Mouse (Mus musculus): ENCODE results near the gene Naa38. TPM values are rescaled to one million over a fixed set of nuclear protein-coding genes. Genes with fewer than 3 reads are reported as not detected.

Naa38 gene
- polyA plus RNA-seq, 1 experiment from 2014 or later = 179 TPM

GRCm38 (mm10) chr11:69367616-69368355 is 27.5 kb upstream of the Naa38 start:
- WGBS = 1% methylated on average over 22 of the region's 22 CpGs
- H3K9ac ChIP-seq = peak overlapping the region; percentile 99
- ATAC-seq (ENCODE audit: insufficient read depth, low FRiP score, low read depth) = no peak
- peak overlapping the region; percentile 85 for H3K4me3 ChIP-seq (replicated peaks)
- no peaks in the 10 kb centered on the region for H3K9me3 ChIP-seq
- H3K36me3 ChIP-seq = peaks cover 8% of the 10 kb centered on the region; the same call in 1 of the 2 replicates
- peak overlapping the region; percentile 99 for H3K27ac ChIP-seq
- no peaks in the 10 kb centered on the region for H3K27me3 ChIP-seq (replicated peaks)
- H3K4me2 ChIP-seq = peak overlapping the region; percentile 91
- H3K4me1 ChIP-seq = peaks cover 47% of the 10 kb centered on the region

GRCm38 (mm10) chr11:69368356-69369214 is 26.7 kb upstream of the Naa38 start:
- Histone ChIP-seq H3K4me1 (peaks cover 50% of the 10 kb centered on the region), H3K27me3 (replicated peaks) (no peaks in the 10 kb centered on the region), H3K4me2 (peak overlapping the region; percentile 91), H3K9ac (peak overlapping the region; percentile 99), H3K36me3 (peaks cover 5% of the 10 kb centered on the region; the same call in 1 of the 2 replicates), H3K4me3 (replicated peaks) (peak overlapping the region; percentile 85), H3K27ac (peak overlapping the region; percentile 99), H3K9me3 (no peaks in the 10 kb centered on the region)
- under 1% methylated on average over 70 of the region's 106 CpGs for WGBS
- 0 out of 2 replicates have a peak, but pooled peaks have one; percentile 0 for ATAC-seq (ENCODE audit: insufficient read depth, low FRiP score, low read depth)

DNA sequence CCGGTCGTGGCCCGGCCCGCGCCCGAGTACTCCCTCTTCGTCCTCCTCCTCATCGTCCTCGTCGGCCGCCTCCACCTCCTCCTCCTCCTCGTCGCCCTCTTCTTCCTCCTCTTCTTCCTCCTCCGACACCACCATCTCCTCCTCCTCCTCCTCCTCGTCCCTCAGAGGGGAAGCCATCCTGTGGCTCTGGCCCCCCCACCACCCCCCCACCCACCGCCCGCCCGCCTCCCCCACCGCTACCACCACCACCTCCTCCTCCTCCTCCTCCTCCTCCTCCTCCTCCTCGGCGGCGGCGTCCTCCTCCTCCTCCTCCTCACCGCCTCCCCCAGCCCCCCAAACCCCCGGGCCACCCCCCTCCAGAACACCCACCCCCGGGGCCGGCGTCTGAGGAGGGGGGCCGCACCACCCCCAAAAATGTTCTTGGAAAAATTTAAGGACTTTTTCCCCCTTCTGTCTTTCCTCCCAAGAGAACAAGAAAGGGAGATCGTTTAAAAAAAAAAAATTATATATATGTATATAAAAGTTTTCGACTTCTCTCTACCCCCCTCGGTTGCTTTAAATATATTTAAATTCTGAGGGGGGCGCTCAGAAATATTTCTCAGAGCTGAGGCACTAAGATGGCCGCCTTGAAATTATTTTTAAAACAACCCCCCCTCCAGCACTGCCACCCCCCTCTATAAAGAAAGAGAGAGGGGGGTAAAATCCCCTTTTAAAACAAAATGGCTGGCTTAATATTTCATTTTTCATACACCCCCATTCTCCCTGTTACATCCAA is 25.9 kb upstream of the Naa38 start, which contains the start of gene Chd3:
TSS of gene Chd3 (minus strand) at position 192 of the 775 bp plus-strand sequence.
- H3K4me3 ChIP-seq (replicated peaks) = peak within 1 kb of the TSS; percentile 85
- peak within 1 kb of the TSS; percentile 91 for H3K4me2 ChIP-seq
- H3K36me3 ChIP-seq = peaks cover 10% of the 10 kb centered on the region; the same call in 1 of the 2 replicates
- H3K27me3 ChIP-seq (replicated peaks) = no peaks in the 10 kb centered on the region
- WGBS = 1% methylated on average over 19 of the region's 34 CpGs
- no peaks in the 10 kb centered on the region for H3K9me3 ChIP-seq
- ATAC-seq (ENCODE audit: insufficient read depth, low FRiP score, low read depth) = no peak
- H3K27ac ChIP-seq = peak within 1 kb of the TSS; percentile 99
- H3K9ac ChIP-seq = peak within 1 kb of the TSS; percentile 99
- peaks cover 46% of the 10 kb centered on the region for H3K4me1 ChIP-seq

DNA sequence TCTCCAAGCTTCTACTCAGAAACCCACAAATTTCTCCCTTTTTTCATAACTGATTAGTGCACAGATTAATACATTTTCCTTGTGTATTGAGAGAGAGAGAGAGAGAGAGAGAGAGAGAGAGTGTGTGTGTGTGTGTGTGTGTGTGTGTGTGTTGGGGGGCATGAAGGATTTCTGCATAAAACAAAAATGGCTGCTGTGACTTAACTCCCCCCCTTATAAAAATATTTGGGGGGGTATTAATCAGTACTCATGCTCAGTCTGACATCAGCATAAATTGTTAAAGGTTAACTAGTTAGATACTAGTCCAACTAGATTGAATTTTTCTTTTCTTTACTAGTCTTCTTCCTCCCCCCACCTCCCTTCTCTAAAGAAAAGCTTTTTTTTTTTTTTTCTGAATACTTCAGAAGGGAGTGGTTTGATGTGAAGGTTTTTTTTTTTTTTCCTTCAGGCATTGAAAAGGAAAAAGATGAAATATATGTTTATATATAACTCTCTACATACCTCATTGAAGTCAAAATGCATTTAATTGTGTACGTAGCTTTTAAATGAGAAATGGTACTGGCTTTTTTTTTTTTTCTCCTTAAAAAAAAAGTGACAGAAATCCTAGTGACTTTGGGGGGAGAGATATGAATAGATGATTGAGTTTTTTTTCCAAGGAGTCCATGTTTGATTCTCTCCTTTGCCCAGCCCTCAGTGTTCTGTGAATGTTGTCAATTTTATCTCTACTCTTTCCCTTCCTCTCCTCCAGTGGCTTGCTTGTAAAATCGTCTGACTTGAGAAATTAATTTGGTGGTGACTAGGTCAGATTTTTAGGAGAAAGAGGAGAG is 25.1 kb upstream of the Naa38 start:
- Histone ChIP-seq H3K9me3 (no peaks in the 10 kb centered on the region), H3K36me3 (peaks cover 10% of the 10 kb centered on the region; the same call in 1 of the 2 replicates), H3K4me2 (peak overlapping the region; percentile 91), H3K27me3 (replicated peaks) (no peaks in the 10 kb centered on the region), H3K9ac (no peak overlapping the region), H3K4me1 (peaks cover 38% of the 10 kb centered on the region), H3K27ac (peak overlapping the region; percentile 99), H3K4me3 (replicated peaks) (peak overlapping the region; percentile 85)
- ATAC-seq (ENCODE audit: insufficient read depth, low FRiP score, low read depth) = no peak
- 15% methylated on average over 2 of the region's 2 CpGs for WGBS

- H3K4me1 ChIP-seq = peaks cover 32% of the 10 kb centered on the region
- no peak for ATAC-seq (ENCODE audit: insufficient read depth, low FRiP score, low read depth)
- no peak overlapping the region for H3K4me3 ChIP-seq (replicated peaks)
- peak overlapping the region; percentile 20 for H3K4me2 ChIP-seq
- WGBS = 15% methylated on average over 9 of the region's 9 CpGs
- H3K27me3 ChIP-seq (replicated peaks) = no peaks in the 10 kb centered on the region
- peak overlapping the region; percentile 86 for H3K27ac ChIP-seq
- no peaks in the 10 kb centered on the region for H3K9me3 ChIP-seq
- H3K36me3 ChIP-seq = peaks cover 10% of the 10 kb centered on the region; the same call in 1 of the 2 replicates
- no peak overlapping the region for H3K9ac ChIP-seq
Observed at GRCm38 (mm10) chr11:69370817-69371215, 24.5 kb upstream of the Naa38 start.

DNA sequence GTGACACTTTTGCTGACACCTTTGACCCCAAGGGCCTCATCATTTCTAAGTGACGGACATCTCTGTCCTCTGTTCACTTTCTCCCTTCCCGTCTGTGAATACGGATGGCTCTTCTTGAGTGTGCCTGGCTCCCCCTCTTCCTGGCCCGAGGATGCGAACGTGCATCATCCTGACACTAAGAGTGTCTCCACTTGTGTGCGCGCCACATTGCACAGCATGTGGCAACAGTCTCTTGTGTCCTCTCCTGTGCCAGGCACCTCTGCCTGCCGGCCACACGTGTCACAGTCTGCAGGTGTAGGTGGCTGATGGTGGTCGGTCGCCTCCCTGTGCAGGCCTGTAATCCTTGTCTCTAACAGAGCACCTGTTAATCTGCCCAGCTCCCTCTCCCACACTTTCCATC is 23.7 kb upstream of the Naa38 start:
- H3K27me3 ChIP-seq (replicated peaks) = no peaks in the 10 kb centered on the region
- ATAC-seq (ENCODE audit: insufficient read depth, low FRiP score, low read depth) = no peak
- 49% methylated on average over 12 of the region's 12 CpGs for WGBS
- H3K27ac ChIP-seq = peak overlapping the region; percentile 86
- H3K9me3 ChIP-seq = no peaks in the 10 kb centered on the region
- 0 out of 2 replicates have a peak overlapping the region, but pooled peaks have one; percentile 6 for H3K4me3 ChIP-seq (replicated peaks)
- peaks cover 10% of the 10 kb centered on the region; the same call in 1 of the 2 replicates for H3K36me3 ChIP-seq
- peak overlapping the region; percentile 20; the same call in 1 of the 2 replicates for H3K4me2 ChIP-seq
- peaks cover 30% of the 10 kb centered on the region for H3K4me1 ChIP-seq
- H3K9ac ChIP-seq = no peak overlapping the region

DNA sequence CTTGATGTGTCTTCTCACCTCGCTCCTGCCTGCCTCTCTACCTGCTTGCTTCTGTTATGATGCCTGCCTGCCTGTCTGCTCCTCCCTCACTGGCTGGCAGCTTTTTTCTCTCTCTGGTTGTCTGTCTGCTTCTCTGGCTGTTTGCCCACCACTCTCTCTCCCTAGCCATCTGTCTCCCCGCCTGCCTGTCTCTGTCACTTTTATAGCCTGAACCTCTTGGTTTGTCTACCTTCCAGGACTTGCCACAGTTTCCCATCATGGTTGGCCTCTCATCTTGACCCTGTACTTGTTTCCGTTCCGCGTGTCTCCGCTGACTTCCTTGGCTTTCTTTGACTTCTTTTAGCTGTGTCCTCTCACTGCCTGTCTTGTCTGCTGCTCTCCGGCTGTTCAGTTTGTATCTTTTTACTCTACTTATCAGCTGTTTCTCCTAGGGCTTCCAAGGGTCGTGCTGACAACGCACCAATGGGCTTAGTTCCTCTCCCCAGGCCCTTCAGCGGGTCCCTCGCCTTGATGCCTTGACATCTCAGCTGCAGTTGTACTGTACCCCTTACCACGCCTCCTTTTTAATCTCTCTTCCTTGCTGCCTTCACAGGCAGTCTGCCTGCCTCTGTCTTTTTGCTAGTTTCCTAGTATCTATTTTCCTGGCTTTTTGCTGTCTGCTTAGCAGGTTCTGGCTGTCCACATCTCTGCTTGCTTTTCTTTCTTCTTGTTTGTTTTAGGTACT is 23.1 kb upstream of the Naa38 start:
- Histone ChIP-seq H3K27me3 (replicated peaks) (no peaks in the 10 kb centered on the region), H3K9me3 (no peaks in the 10 kb centered on the region), H3K27ac (peak overlapping the region; percentile 86), H3K4me1 (peaks cover 29% of the 10 kb centered on the region), H3K4me2 (peak overlapping the region; percentile 21), H3K9ac (no peak overlapping the region), H3K4me3 (replicated peaks) (0 out of 2 replicates have a peak overlapping the region, but pooled peaks have one; percentile 6), H3K36me3 (peaks cover 10% of the 10 kb centered on the region; the same call in 1 of the 2 replicates)
- WGBS = 34% methylated on average over 12 of the region's 12 CpGs
- no peak for ATAC-seq (ENCODE audit: insufficient read depth, low FRiP score, low read depth)

- Histone ChIP-seq H3K4me2 (no peak overlapping the region), H3K27ac (peak overlapping the region; percentile 86; the same call in 1 of the 2 replicates)
Observed at GRCm38 (mm10) chr11:69372780-69373170, 22.5 kb upstream of the Naa38 start.

DNA sequence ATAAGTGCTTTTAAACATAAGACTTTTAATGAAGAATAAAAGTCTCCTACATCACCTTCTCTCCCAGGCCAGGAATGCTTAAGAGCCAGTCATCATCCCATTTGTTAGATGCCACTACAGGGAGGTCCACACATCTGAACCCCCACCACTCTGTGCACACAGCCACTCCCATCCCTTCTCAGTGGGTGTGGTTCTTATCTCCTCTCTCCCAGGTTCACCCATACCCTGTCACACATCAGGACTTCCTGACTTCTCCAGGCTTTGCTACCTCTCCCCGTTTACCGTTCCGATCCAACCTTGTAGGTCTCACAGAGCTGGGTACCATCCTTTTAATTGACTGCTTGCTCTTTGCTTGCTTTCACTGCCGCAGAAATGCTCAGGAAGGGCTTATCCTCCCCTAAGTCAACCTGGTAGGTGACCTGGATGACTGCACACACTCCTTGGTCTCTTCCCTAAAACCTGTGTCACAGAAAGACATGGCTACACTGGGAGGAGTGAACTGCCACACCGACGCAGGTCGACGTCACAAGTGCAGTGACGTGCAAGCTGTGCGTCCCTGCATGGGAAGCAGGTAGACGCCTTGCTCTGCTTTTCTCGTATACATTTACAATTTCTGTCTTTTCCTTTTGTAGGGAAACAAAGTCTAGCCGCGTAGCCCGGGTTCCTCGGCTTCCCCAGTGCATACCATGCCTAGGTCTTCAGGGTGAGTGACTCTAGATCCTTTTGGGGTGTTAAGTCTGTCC is 21.9 kb upstream of the Naa38 start:
- peaks cover 19% of the 10 kb centered on the region for H3K4me1 ChIP-seq
- H3K9me3 ChIP-seq = no peaks in the 10 kb centered on the region
- no peaks in the 10 kb centered on the region for H3K27me3 ChIP-seq (replicated peaks)
- H3K36me3 ChIP-seq = peaks cover 10% of the 10 kb centered on the region; the same call in 1 of the 2 replicates
- no peak overlapping the region for H3K4me2 ChIP-seq
- peak; percentile 73 for ATAC-seq (ENCODE audit: insufficient read depth, low FRiP score, low read depth)
- no peak overlapping the region for H3K9ac ChIP-seq
- H3K27ac ChIP-seq = no peak overlapping the region
- 89% methylated on average over 16 of the region's 16 CpGs for WGBS
- H3K4me3 ChIP-seq (replicated peaks) = no peak overlapping the region

More at GRCm38 (mm10) chr11:69372780-69373170, 22.5 kb upstream of the Naa38 start:
- peaks cover 24% of the 10 kb centered on the region for H3K4me1 ChIP-seq
- no peaks in the 10 kb centered on the region for H3K27me3 ChIP-seq (replicated peaks)
- WGBS = 51% methylated on average over 3 of the region's 3 CpGs
- no peak overlapping the region for H3K4me3 ChIP-seq (replicated peaks)
- H3K36me3 ChIP-seq = peaks cover 10% of the 10 kb centered on the region; the same call in 1 of the 2 replicates
- H3K9ac ChIP-seq = no peak overlapping the region
- no peaks in the 10 kb centered on the region for H3K9me3 ChIP-seq
- ATAC-seq (ENCODE audit: insufficient read depth, low FRiP score, low read depth) = no peak

All from stomach, embryonic 15.5 days (tissue).